Mouse (Mus musculus) heart, embryonic 12.5 days (tissue): ENCODE results near the gene Foxj3. TPM values are rescaled to one million over a fixed set of nuclear protein-coding genes. Genes with fewer than 3 reads are reported as not detected.

Source experiments
- polyA plus RNA-seq: library from polyadenylated mRNA; unstranded; fragments of >200 nt; fragmentation: Nextera tagmentation; extraction: Ambion mirVana; gene quantifications from 2 replicates; pipeline ENCODE4 v1.2.1, GENCODE M21; 2016

The Foxj3 gene
- polyA plus RNA-seq, 1 experiment from 2014 or later, result 28.4 TPM

Other genes with a start within 250 kb of the Foxj3 start
- gene Ybx1, start 242.4 kb upstream of the Foxj3 start, polyA plus RNA-seq, result 851 and 903 TPM in 2 replicates
- gene Ppih, start 216.5 kb upstream of the Foxj3 start, polyA plus RNA-seq, result 58.1 and 58.5 TPM in 2 replicates
- 3.3 and 4.1 TPM in 2 replicates for gene Ccdc30, start 121.5 kb upstream of the Foxj3 start, polyA plus RNA-seq
- 26.3 and 27.6 TPM in 2 replicates for gene Ppcs, start 114.6 kb upstream of the Foxj3 start, polyA plus RNA-seq
- gene Zmynd12, start 114.2 kb upstream of the Foxj3 start, polyA plus RNA-seq, result 0.23 TPM in 1 of 2 replicates, not detected in the other
- 6.1 and 6.5 TPM in 2 replicates for gene Rimkla, start 44.4 kb upstream of the Foxj3 start, polyA plus RNA-seq
- gene Frg2f1, start 2.5 kb downstream of the Foxj3 start, polyA plus RNA-seq, result 4.5 and 5.1 TPM in 2 replicates
- gene Guca2a, start 100.7 kb downstream of the Foxj3 start, polyA plus RNA-seq, result not detected in 2 replicates
- gene Guca2b, start 122.0 kb downstream of the Foxj3 start, polyA plus RNA-seq, result not detected in 2 replicates
- gene Hivep3, start 196.8 kb downstream of the Foxj3 start, polyA plus RNA-seq, result 5.8 and 6.1 TPM in 2 replicates